Mouse (Mus musculus) testis, adult 2 months (tissue): Measurements from ENCODE around the gene Fanca.

Source experiments
- CTCF ChIP-seq: fragments of 200-500 bp; IDR thresholded peaks from 2 replicates; pipeline ENCODE4 v1.5.1; 2012; ENCODE audit warnings: low read depth, mild to moderate bottlenecking, inconsistent platforms, low read length, moderate library complexity; ENCODE audit not compliant: control insufficient read depth, insufficient read depth, insufficient replicate concordance
- POLR2A ChIP-seq: fragments of 200-500 bp; IDR thresholded peaks from 2 replicates; pipeline ENCODE4 v1.6.1; 2012; ENCODE audit warnings: low read depth, mild to moderate bottlenecking, inconsistent platforms, low read length, moderate library complexity; ENCODE audit not compliant: control insufficient read depth

- TF ChIP-seq CTCF (no peak), POLR2A (no peak)
Measured at GRCm38 (mm10) chr8:123330701-123331100, 12.3 kb upstream of the Fanca start.
